Mouse (Mus musculus): ENCODE data around the gene Filip1.
"Not testable (repeated sequence)": the region's sequence is repeated elsewhere in the genome, so short reads cannot be mapped to it uniquely, and the experiment has no call there.

The Filip1 gene

GRCm38 (mm10) chr9:80012751-80013150 is at the start of gene Filip1:
Gene Filip1, minus strand, starts transcription at chr9:80012851.
- in situ Hi-C loops (cut with MboI; ENCODE audit: low pct_unique_long_range_greater_than_20kb in 1 of 2, low sequenced_read_pairs in 2 of 2, unreplicated experiment in 1 of 2), result loop anchor here in 1 of 2 experiments (25.0 kb wide), 1 partner anchor 200 kb away; no protein-coding TSS in a partner anchor

- in situ Hi-C loops (cut with MboI; ENCODE audit: low pct_unique_long_range_greater_than_20kb in 1 of 2, low sequenced_read_pairs in 2 of 2, unreplicated experiment in 1 of 2), result no loop called here
Observed at GRCm38 (mm10) chr9:80057690-80058089, 45.0 kb upstream of the Filip1 start.

- in situ Hi-C loops (cut with MboI; ENCODE audit: low pct_unique_long_range_greater_than_20kb in 1 of 2, low sequenced_read_pairs in 2 of 2, unreplicated experiment in 1 of 2), result no loop called here
Observed at GRCm38 (mm10) chr9:80052951-80053350, 40.3 kb upstream of the Filip1 start.

GRCm38 (mm10) chr9:80049271-80049670 is 36.6 kb upstream of the Filip1 start:
- in situ Hi-C loops (cut with MboI; ENCODE audit: low pct_unique_long_range_greater_than_20kb in 1 of 2, low sequenced_read_pairs in 2 of 2, unreplicated experiment in 1 of 2), result not testable (repeated sequence)

GRCm38 (mm10) chr9:80044301-80044700 is 31.6 kb upstream of the Filip1 start:
- in situ Hi-C loops (cut with MboI; ENCODE audit: low pct_unique_long_range_greater_than_20kb in 1 of 2, low sequenced_read_pairs in 2 of 2, unreplicated experiment in 1 of 2), result not testable (repeated sequence)

GRCm38 (mm10) chr9:80039296-80039815 is 26.7 kb upstream of the Filip1 start:
- in situ Hi-C loops (cut with MboI; ENCODE audit: low pct_unique_long_range_greater_than_20kb in 1 of 2, low sequenced_read_pairs in 2 of 2, unreplicated experiment in 1 of 2), result no loop called here

GRCm38 (mm10) chr9:80037997-80038383 is 25.3 kb upstream of the Filip1 start:
- in situ Hi-C loops (cut with MboI; ENCODE audit: low pct_unique_long_range_greater_than_20kb in 1 of 2, low sequenced_read_pairs in 2 of 2, unreplicated experiment in 1 of 2), result no loop called here

- in situ Hi-C loops (cut with MboI; ENCODE audit: low pct_unique_long_range_greater_than_20kb in 1 of 2, low sequenced_read_pairs in 2 of 2, unreplicated experiment in 1 of 2), result no loop called here
Observed at GRCm38 (mm10) chr9:80037262-80037996, 24.8 kb upstream of the Filip1 start.

- in situ Hi-C loops (cut with MboI; ENCODE audit: low pct_unique_long_range_greater_than_20kb in 1 of 2, low sequenced_read_pairs in 2 of 2, unreplicated experiment in 1 of 2), result no loop called here
Observed at GRCm38 (mm10) chr9:80026581-80027021, 13.9 kb upstream of the Filip1 start.

GRCm38 (mm10) chr9:80026017-80026416 is 13.4 kb upstream of the Filip1 start:
- in situ Hi-C loops (cut with MboI; ENCODE audit: low pct_unique_long_range_greater_than_20kb in 1 of 2, low sequenced_read_pairs in 2 of 2, unreplicated experiment in 1 of 2), result no loop called here

- in situ Hi-C loops (cut with MboI; ENCODE audit: low pct_unique_long_range_greater_than_20kb in 1 of 2, low sequenced_read_pairs in 2 of 2, unreplicated experiment in 1 of 2), result not testable (repeated sequence)
Observed at GRCm38 (mm10) chr9:80025347-80025746, 12.7 kb upstream of the Filip1 start.

GRCm38 (mm10) chr9:80022821-80023220 is 10.2 kb upstream of the Filip1 start:
- in situ Hi-C loops (cut with MboI; ENCODE audit: low pct_unique_long_range_greater_than_20kb in 1 of 2, low sequenced_read_pairs in 2 of 2, unreplicated experiment in 1 of 2), result loop anchor here in 1 of 2 experiments (25.0 kb wide), 1 partner anchor 211 kb away; no protein-coding TSS in a partner anchor

- in situ Hi-C loops (cut with MboI; ENCODE audit: low pct_unique_long_range_greater_than_20kb in 1 of 2, low sequenced_read_pairs in 2 of 2, unreplicated experiment in 1 of 2), result loop anchor here in 1 of 2 experiments (25.0 kb wide), 1 partner anchor 209 kb away; no protein-coding TSS in a partner anchor
Observed at GRCm38 (mm10) chr9:80021648-80022047, 9.0 kb upstream of the Filip1 start.

GRCm38 (mm10) chr9:80020429-80020828 is 7.8 kb upstream of the Filip1 start:
- in situ Hi-C loops (cut with MboI; ENCODE audit: low pct_unique_long_range_greater_than_20kb in 1 of 2, low sequenced_read_pairs in 2 of 2, unreplicated experiment in 1 of 2), result loop anchor here in 1 of 2 experiments (25.0 kb wide), 1 partner anchor 208 kb away; no protein-coding TSS in a partner anchor

GRCm38 (mm10) chr9:80012016-80012415 is 635 bp downstream of the Filip1 start:
- in situ Hi-C loops (cut with MboI; ENCODE audit: low pct_unique_long_range_greater_than_20kb in 1 of 2, low sequenced_read_pairs in 2 of 2, unreplicated experiment in 1 of 2), result loop anchor here in 1 of 2 experiments (25.0 kb wide), 1 partner anchor 200 kb away; no protein-coding TSS in a partner anchor

- in situ Hi-C loops (cut with MboI; ENCODE audit: low pct_unique_long_range_greater_than_20kb in 1 of 2, low sequenced_read_pairs in 2 of 2, unreplicated experiment in 1 of 2), result loop anchor here in 1 of 2 experiments (25.0 kb wide), 1 partner anchor 190 kb away; no protein-coding TSS in a partner anchor
Observed at GRCm38 (mm10) chr9:80002394-80003188, 10.1 kb downstream of the Filip1 start.

GRCm38 (mm10) chr9:79997282-79997681 is 15.4 kb downstream of the Filip1 start:
- in situ Hi-C loops (cut with MboI; ENCODE audit: low pct_unique_long_range_greater_than_20kb in 1 of 2, low sequenced_read_pairs in 2 of 2, unreplicated experiment in 1 of 2), result loop anchor here in 1 of 2 experiments (10.0 kb wide), 1 partner anchor 182 kb away; no protein-coding TSS in a partner anchor

- in situ Hi-C loops (cut with MboI; ENCODE audit: low pct_unique_long_range_greater_than_20kb in 1 of 2, low sequenced_read_pairs in 2 of 2, unreplicated experiment in 1 of 2), result loop anchor here in 1 of 2 experiments (10.0 kb wide), 1 partner anchor 179 kb away; no protein-coding TSS in a partner anchor
Observed at GRCm38 (mm10) chr9:79994296-79994695, 18.4 kb downstream of the Filip1 start.

- in situ Hi-C loops (cut with MboI; ENCODE audit: low pct_unique_long_range_greater_than_20kb in 1 of 2, low sequenced_read_pairs in 2 of 2, unreplicated experiment in 1 of 2), result loop anchor here in 1 of 2 experiments (10.0 kb wide), 1 partner anchor 178 kb away; no protein-coding TSS in a partner anchor
Observed at GRCm38 (mm10) chr9:79993066-79993465, 19.6 kb downstream of the Filip1 start.
